Mouse (Mus musculus) embryonic facial prominence, embryonic 11.5 days (tissue): ENCODE results near the gene Pstpip1. TPM values are rescaled to one million over a fixed set of nuclear protein-coding genes. Genes with fewer than 3 reads are reported as not detected.

ENCODE experiments used
- ATAC-seq: fragments of 200-750 bp; cut with Nextera tagmentation; replicated peaks from 2 replicates; pipeline ENCODE4 v1.8.0; 2017; ENCODE audit warnings: low read depth; ENCODE audit not compliant: insufficient number of reproducible peaks, low FRiP score, low TSS enrichment
- DNase-seq: peaks from one replicate; pipeline ENCODE4 v3.0.0-alpha.2; 2015; ENCODE audit warnings: low spot score
- H3K27ac ChIP-seq: fragments of 300-500 bp; sonication (generic); replicated peaks from 2 replicates; pipeline ENCODE4 v1.5.1; 2014; ENCODE audit warnings: mild to moderate bottlenecking, low read depth, low read length, control low read depth
- H3K27me3 ChIP-seq: fragments of 300-500 bp; sonication (generic); 2 replicates; pipeline ENCODE4 v1.6.1; 2014; ENCODE audit warnings: mild to moderate bottlenecking, low read length, moderate library complexity, mixed read lengths; ENCODE audit not compliant: control insufficient read depth, insufficient read depth
- H3K36me3 ChIP-seq: fragments of 300-500 bp; sonication (generic); replicated peaks from 2 replicates; pipeline ENCODE4 v1.6.1; 2014; ENCODE audit warnings: low read depth, mild to moderate bottlenecking, low read length, moderate library complexity, mixed read lengths; ENCODE audit not compliant: control insufficient read depth, insufficient read depth
- H3K4me1 ChIP-seq: fragments of 300-500 bp; sonication (generic); 2 replicates; pipeline ENCODE4 v1.6.1; 2014; ENCODE audit warnings: low read length, mixed read lengths; ENCODE audit not compliant: control insufficient read depth, insufficient read depth
- H3K4me2 ChIP-seq: fragments of 300-500 bp; sonication (generic); 2 replicates; pipeline ENCODE4 v1.6.1; 2014; ENCODE audit warnings: low read depth, mild to moderate bottlenecking, control low read depth, low read length, moderate library complexity
- H3K4me3 ChIP-seq: fragments of 300-500 bp; sonication (generic); 2 replicates; pipeline ENCODE4 v1.5.1; 2014; ENCODE audit warnings: low read depth, low read length, control low read depth
- H3K9ac ChIP-seq: fragments of 300-500 bp; sonication (generic); replicated peaks from 2 replicates; pipeline ENCODE4 v1.6.1; 2014; ENCODE audit warnings: mild to moderate bottlenecking, control low read depth, low read length
- H3K9me3 ChIP-seq: fragments of 300-500 bp; sonication (generic); replicated peaks from 2 replicates; pipeline ENCODE4 v1.6.1; 2016; ENCODE audit warnings: mild to moderate bottlenecking, low read length, inconsistent platforms, mixed read lengths; ENCODE audit not compliant: control insufficient read depth
- WGBS: fragments of 180-500 bp; shearing (Covaris S2); extraction: QIAGEN DNeasy Blood & Tissue Kit; methylation state at CpG from one replicate; pipeline ENCODE4 v1.1.7; 2014; 5-methylcytosine and 5-hydroxymethylcytosine counted together
- polyA plus RNA-seq: library from polyadenylated mRNA; unstranded; fragments of >200 nt; fragmentation: Nextera tagmentation; extraction: Ambion mirVana; gene quantifications from 2 replicates; pipeline ENCODE4 v1.2.1, GENCODE M21; 2014

The Pstpip1 gene
- polyA plus RNA-seq, 1 experiment from 2014 or later = 0.32 TPM

- DNase-seq = no peak
- H3K4me2 ChIP-seq = no peak overlapping the region
Measured at GRCm38 (mm10) chr9:56135590-56136197, 45.9 kb downstream of the Pstpip1 start.

GRCm38 (mm10) chr9:56141776-56142175 lies 52.0 kb downstream of the Pstpip1 start:
- DNase-seq (no peak), ATAC-seq (no peak)
- H3K9ac ChIP-seq = no peak overlapping the region
- no peak overlapping the region for H3K4me3 ChIP-seq
- WGBS = 86% methylated on average over 9 of the region's 9 CpGs
- H3K27me3 ChIP-seq = no peaks in the 10 kb centered on the region
- peaks cover 9% of the 10 kb centered on the region for H3K36me3 ChIP-seq
- H3K27ac ChIP-seq = no peak overlapping the region
- H3K9me3 ChIP-seq = no peaks in the 10 kb centered on the region
- H3K4me1 ChIP-seq = no peaks in the 10 kb centered on the region
- H3K4me2 ChIP-seq = no peak overlapping the region

More at GRCm38 (mm10) chr9:56135590-56136197, 45.9 kb downstream of the Pstpip1 start:
- Histone ChIP-seq H3K4me1 (no peaks in the 10 kb centered on the region), H3K9ac (no peak overlapping the region), H3K9me3 (no peaks in the 10 kb centered on the region), H3K4me3 (no peak overlapping the region), H3K27ac (no peak overlapping the region), H3K36me3 (peaks cover 2% of the 10 kb centered on the region), H3K27me3 (no peaks in the 10 kb centered on the region)
- WGBS = 89% methylated on average over 4 of the region's 4 CpGs
- ATAC-seq = no peak

GRCm38 (mm10) chr9:56144366-56145003 lies 54.7 kb downstream of the Pstpip1 start:
- Histone ChIP-seq H3K9ac (no peak overlapping the region), H3K27me3 (no peaks in the 10 kb centered on the region)
- no peak for ATAC-seq

GRCm38 (mm10) chr9:56146326-56146923 lies 56.7 kb downstream of the Pstpip1 start:
- Histone ChIP-seq H3K4me1 (no peaks in the 10 kb centered on the region), H3K9me3 (no peaks in the 10 kb centered on the region), H3K4me3 (no peak overlapping the region), H3K27me3 (no peaks in the 10 kb centered on the region), H3K9ac (no peak overlapping the region), H3K27ac (no peak overlapping the region), H3K4me2 (no peak overlapping the region), H3K36me3 (peaks cover 7% of the 10 kb centered on the region)
- WGBS = 94% methylated on average over 16 of the region's 16 CpGs
- ATAC-seq = no peak
- no peak for DNase-seq

More at GRCm38 (mm10) chr9:56144366-56145003, 54.7 kb downstream of the Pstpip1 start:
- 93% methylated on average over 7 of the region's 7 CpGs for WGBS
- no peaks in the 10 kb centered on the region for H3K4me1 ChIP-seq
- peaks cover 9% of the 10 kb centered on the region for H3K36me3 ChIP-seq
- no peak overlapping the region for H3K27ac ChIP-seq
- H3K9me3 ChIP-seq = no peaks in the 10 kb centered on the region
- no peak overlapping the region for H3K4me3 ChIP-seq
- no peak overlapping the region for H3K4me2 ChIP-seq
- DNase-seq = no peak

GRCm38 (mm10) chr9:56151745-56152481 lies 62.2 kb downstream of the Pstpip1 start:
- Histone ChIP-seq H3K4me1 (no peaks in the 10 kb centered on the region), H3K4me3 (no peak overlapping the region), H3K27ac (no peak overlapping the region), H3K36me3 (no peaks in the 10 kb centered on the region; the same call in 1 of the 2 replicates), H3K9ac (no peak overlapping the region), H3K27me3 (no peaks in the 10 kb centered on the region), H3K9me3 (no peaks in the 10 kb centered on the region), H3K4me2 (no peak overlapping the region)
- ATAC-seq = no peak
- 71% methylated on average over 7 of the region's 7 CpGs for WGBS
- DNase-seq = no peak

- Histone ChIP-seq H3K4me2 (no peak overlapping the region), H3K4me3 (no peak overlapping the region), H3K4me1 (no peaks in the 10 kb centered on the region), H3K36me3 (no peaks in the 10 kb centered on the region), H3K27me3 (no peaks in the 10 kb centered on the region), H3K9me3 (no peaks in the 10 kb centered on the region), H3K9ac (no peak overlapping the region), H3K27ac (no peak overlapping the region)
- ATAC-seq = no peak
- DNase-seq = no peak
- 83% methylated on average over 4 of the region's 4 CpGs for WGBS
Measured at GRCm38 (mm10) chr9:56152482-56153007, 62.8 kb downstream of the Pstpip1 start.

GRCm38 (mm10) chr9:56154572-56154971 lies 64.8 kb downstream of the Pstpip1 start:
- no peaks in the 10 kb centered on the region for H3K27me3 ChIP-seq
- no peaks in the 10 kb centered on the region for H3K4me1 ChIP-seq
- no peak overlapping the region for H3K4me2 ChIP-seq
- no peak overlapping the region for H3K27ac ChIP-seq
- no peaks in the 10 kb centered on the region for H3K36me3 ChIP-seq
- ATAC-seq (no peak), DNase-seq (no peak)
- H3K9ac ChIP-seq = no peak overlapping the region
- no peak overlapping the region for H3K4me3 ChIP-seq
- H3K9me3 ChIP-seq = no peaks in the 10 kb centered on the region
- WGBS = 91% methylated on average over 5 of the region's 5 CpGs
